Mouse (Mus musculus) A20 (cell line): Measurements from ENCODE around the gene Atxn7l3.
"Not testable (repeated sequence)": the region's sequence is repeated elsewhere in the genome, so short reads cannot be mapped to it uniquely, and the experiment has no call there.

Experiments used
- DNase-seq: peaks from one replicate; pipeline ENCODE4 v3.0.0-alpha.2; 2011; ENCODE audit warnings: low read depth, low spot score

Atxn7l3 gene

GRCm38 (mm10) chr11:102294887-102295597 lies 1.4 kb downstream of the Atxn7l3 start:
- DNase-seq, result peak; percentile 79

GRCm38 (mm10) chr11:102294416-102294815 lies 2.0 kb downstream of the Atxn7l3 start:
- DNase-seq, result no peak

DNA sequence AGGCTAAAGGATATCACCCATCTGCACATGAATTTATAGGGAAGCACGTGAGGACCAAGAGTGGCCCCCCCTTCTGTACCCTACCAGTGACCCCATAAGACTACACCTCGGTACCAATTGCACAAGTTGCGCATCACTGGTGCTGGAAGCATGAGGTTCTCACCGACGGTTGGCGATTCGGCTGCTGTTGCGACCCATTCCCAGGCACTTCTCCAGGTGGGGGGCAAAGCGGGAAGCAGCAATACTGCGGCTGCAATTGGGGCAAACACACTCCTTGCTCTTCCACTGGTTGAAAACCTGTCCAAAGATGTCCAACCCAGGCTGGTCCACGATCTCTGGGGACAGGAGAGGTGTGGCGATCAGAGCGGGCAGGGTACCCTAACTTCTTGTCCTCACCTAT lies 2.5 kb downstream of the Atxn7l3 start:
- no peak for DNase-seq

- no peak for DNase-seq
Measured at GRCm38 (mm10) chr11:102291051-102291535, 5.3 kb downstream of the Atxn7l3 start.

GRCm38 (mm10) chr11:102290141-102290540 lies 6.3 kb downstream of the Atxn7l3 start:
- DNase-seq, result no peak

- no peak for DNase-seq
Measured at GRCm38 (mm10) chr11:102289511-102290100, 6.8 kb downstream of the Atxn7l3 start.

GRCm38 (mm10) chr11:102288913-102289312 lies 7.5 kb downstream of the Atxn7l3 start:
- no peak for DNase-seq

DNA sequence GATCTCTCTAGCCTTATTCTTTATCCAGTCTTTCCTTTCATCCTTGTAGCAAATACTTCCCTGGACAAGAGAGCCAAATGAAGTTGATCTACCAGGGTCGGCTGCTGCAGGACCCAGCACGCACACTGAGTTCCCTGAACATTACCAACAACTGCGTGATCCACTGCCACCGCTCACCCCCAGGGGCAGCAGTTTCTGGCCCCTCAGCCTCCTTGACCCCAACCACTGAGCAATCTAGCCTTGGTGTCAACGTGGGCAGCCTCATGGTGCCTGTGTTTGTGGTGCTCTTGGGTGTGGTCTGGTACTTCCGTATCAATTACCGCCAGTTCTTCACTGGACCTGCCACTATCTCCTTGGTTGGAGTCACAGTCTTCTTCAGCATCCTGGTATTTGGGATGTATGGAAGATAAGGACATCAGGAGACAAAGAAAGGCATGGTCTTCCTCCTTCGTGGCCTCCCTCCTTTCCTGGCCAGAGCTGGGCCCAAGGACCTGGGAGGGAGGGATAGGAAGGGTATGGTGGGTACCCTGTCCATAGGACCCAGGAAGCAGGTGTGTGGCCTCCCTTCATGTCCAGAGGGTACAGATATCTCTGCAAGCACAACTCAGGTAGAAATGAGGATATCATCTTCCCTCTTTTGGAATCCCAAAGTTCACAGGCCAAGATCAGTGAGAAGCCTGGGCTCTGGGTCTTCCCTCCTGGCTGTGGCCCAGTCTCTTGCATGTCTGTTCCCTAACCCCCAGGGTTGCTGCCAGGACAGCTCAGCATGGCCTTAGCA lies 8.2 kb downstream of the Atxn7l3 start:
- DNase-seq, result no peak

DNA sequence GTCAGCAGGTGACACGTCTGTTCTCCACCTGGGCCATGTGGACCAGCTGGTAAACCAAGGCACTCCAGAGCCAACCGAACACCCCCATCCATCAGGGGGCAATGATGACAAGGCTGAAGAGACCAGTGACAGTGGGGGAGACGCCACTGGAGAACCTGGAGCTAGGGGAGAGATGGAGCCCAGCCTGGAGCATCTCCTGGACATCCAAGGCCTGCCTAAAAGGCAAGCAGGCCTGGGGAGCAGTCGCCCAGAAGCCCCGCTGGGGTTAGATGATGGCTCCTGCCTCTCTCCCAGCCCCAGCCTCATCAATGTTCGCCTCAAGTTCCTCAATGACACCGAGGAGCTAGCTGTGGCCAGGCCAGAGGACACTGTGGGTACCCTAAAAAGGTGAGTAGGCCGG lies 8.9 kb downstream of the Atxn7l3 start:
- no peak for DNase-seq

GRCm38 (mm10) chr11:102285095-102285834 lies 11.2 kb downstream of the Atxn7l3 start:
- DNase-seq, result no peak

DNA sequence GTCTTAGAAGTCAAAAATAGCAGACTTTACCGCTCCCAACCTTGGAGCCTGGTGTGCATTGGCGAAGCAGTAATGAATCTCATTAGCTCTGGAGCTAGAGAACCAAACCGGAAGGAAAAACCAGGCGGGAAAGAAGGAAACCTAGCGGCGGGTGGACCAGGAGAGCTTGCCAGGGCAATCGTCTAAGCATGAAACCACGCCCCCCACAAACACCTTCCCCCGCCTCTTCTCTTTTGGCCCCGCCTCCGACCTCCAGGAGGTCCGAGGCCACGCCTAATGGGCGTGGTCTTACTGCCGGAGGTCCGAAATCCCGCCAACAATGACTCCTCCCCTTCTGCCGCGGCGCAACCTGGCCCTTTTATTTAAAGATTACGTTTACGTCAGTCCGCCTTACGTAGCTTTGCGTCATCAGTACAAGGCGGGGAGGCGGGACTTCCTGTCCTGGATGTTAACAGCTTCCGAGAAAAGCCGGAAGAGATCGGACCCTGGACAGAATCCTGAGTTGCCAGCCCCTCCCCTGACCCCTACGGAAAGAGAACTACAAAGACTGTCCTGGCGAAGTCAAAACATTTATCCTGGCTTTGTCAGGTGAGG lies 11.8 kb downstream of the Atxn7l3 start, which contains the start of gene Tmub2:
Gene Tmub2, plus strand, starts transcription at position 431 of the 594 bp plus-strand sequence.
- DNase-seq, result peak; percentile 100

DNA sequence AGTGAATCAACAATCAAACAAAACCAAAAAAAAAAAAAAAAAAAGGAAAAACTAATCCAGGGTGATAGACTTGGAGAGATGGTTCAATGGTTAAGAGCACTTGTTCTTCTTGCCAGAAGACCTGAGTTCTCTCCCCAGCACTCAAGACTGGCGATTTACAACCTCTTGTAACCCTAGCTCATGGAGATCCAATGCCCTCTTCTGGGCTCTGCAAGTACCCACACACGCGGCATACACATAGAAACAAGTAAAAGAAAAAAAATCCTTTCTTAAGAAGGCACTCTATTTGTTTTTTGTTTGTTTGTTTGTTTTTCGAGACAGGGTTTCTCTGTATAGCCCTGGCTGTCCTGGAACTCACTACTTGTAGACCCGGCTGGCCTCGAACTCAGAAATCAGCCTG lies 12.5 kb downstream of the Atxn7l3 start:
- peak; percentile 62 for DNase-seq

DNA sequence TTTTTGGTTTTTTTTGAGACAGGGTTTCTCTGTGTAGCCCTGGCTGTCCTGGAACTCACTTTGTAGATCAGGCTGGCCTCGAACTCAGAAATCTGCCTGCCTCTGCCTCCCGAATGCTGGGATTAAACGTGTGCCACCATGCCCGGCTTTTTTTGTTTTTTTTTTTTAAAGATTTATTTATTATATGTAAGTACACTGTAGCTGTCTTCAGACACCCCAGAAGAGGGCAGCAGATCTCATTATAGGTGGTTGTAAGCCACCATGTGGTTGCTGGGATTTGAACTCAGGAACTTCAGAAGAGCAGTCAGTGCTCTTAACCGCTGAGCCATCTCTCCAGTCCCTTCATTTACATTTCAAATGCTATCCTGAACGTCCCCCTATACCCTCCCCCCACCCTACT lies 16.2 kb downstream of the Atxn7l3 start:
- not testable (repeated sequence) for DNase-seq

- DNase-seq, result no peak
Measured at GRCm38 (mm10) chr11:102279595-102279994, 16.8 kb downstream of the Atxn7l3 start.

DNA sequence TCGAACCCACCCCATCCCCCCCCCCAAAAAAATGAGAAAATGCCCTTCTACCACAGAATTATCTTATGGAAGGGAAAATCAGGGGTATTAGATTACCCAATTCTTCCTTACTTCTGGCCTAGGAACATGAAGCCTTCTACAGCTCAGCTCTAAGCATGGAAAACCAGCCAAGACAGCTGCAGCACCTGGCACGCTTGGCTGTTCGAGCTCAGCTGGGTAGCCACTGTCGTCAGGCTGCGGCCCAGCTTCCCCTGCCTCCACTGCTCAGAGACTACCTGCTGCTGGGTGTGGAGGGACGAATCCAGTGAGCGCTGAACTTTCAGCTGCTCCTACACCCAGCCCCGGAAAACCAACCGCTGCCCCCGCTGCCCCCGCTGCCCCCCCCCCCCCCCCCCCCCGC lies 18.7 kb downstream of the Atxn7l3 start:
- DNase-seq, result no peak

DNA sequence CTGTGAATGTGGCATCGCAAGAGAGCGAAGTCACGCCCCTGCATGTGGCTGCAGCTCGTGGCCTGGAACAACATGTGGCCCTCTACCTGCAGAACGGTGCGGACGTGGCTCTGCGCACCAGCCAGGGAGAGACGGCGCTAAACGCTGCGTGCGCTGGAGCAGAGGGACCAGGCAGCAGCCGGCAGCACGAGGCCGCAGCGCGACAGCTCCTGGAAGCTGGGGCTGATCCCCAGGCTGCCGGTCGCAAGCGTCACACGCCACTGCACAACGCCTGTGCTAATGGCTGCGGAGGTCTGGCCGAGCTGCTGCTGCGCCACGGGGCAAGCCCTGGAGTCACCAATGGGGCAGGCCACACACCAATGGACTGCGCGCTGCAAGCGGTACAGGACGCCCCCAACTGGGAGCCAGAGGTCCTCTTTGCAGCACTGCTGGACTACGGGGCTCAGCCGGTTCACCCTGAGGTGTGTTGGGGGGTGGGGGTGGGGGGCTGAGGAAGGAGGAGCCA lies 20.0 kb downstream of the Atxn7l3 start:
- DNase-seq, result peak; percentile 59

- no peak for DNase-seq
Measured at GRCm38 (mm10) chr11:102268520-102269244, 27.7 kb downstream of the Atxn7l3 start, which contains the start of gene Asb16. Asb16 (plus strand) TSS chr11:102268743.

- peak; percentile 62 for DNase-seq
Measured at GRCm38 (mm10) chr11:102267480-102267879, 29.0 kb downstream of the Atxn7l3 start.

GRCm38 (mm10) chr11:102266631-102267355 lies 29.6 kb downstream of the Atxn7l3 start:
- DNase-seq, result no peak

GRCm38 (mm10) chr11:102265816-102266215 lies 30.6 kb downstream of the Atxn7l3 start:
- no peak for DNase-seq
